Mouse (Mus musculus): Measurements from ENCODE around the gene Plrg1. TPM values are rescaled to one million over a fixed set of nuclear protein-coding genes. Genes with fewer than 3 reads are reported as not detected.
A peak's percentile ranks its signal among the peaks of the same experiment; 100 is the strongest.

The Plrg1 gene
- 95.2 and 109 TPM in 2 replicates for polyA plus RNA-seq (2014; fragmentation: Nextera tagmentation; extraction: Ambion mirVana)

DNA sequence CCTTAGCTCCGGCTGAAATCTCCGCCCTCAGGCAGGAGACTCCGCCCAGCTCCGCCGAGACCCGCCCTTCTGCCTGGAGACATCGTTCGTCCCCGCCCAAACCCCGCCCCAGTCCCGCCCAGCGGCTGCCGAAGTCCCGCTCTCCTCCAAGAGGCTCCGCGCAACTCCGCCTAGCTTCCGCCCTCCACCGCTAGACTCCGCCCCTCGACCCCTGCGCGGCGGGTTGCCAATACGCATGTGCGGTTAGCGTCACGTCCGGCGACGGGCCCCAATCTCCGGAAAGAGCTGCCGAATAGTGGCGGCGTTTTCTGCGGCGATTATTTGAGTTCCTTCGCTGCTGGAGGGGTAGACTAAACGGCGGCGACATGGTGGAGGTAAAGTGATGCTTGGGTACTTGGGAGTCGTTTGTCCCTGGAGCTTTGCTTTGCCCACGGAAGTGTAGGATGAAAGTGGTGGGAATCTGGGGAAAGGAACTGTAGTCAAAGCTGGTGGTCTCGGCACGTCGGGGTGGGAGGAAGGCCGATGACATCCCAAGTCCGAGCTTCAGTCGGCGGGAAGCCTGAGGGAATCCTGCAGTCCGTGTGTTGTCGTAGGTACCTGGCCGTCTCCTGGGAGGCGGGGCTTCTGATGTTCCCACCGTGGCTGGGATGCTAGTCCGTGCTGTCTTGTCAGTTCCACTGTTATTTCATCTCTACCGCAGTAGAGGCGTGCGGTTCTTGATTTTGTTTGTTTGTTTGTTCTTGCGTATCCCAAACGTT is at the start of gene Plrg1:
TSS of gene Plrg1 (plus strand) at position 242 of the 758 bp plus-strand sequence.
- Histone ChIP-seq H3K4me2 (replicated peaks; ENCODE audit: low read depth, low read length) (peak within 1 kb of the TSS; percentile 76), H3K27me3 (ENCODE audit: control insufficient read depth, insufficient read depth, low read length) (no peaks in the 10 kb centered on the region), H3K4me3 (ENCODE audit: low read length) (peak within 1 kb of the TSS; percentile 76), H3K27ac (ENCODE audit: low read depth, low read length) (peak within 1 kb of the TSS; percentile 39; the same call in 1 of the 2 replicates), H3K36me3 (ENCODE audit: control insufficient read depth, insufficient read depth, low read length) (peaks cover 30% of the 10 kb centered on the region), H3K9ac (ENCODE audit: low read depth, low read length) (peak within 1 kb of the TSS; percentile 82), H3K4me1 (ENCODE audit: control insufficient read depth, insufficient read depth, low read length) (peaks cover 8% of the 10 kb centered on the region; the same call in 1 of the 2 replicates), H3K9me3 (ENCODE audit: control insufficient read depth, low read length) (no peaks in the 10 kb centered on the region)
- under 1% methylated on average over 60 of the region's 61 CpGs for WGBS
- ATAC-seq (ENCODE audit: low FRiP score, low TSS enrichment), result peak; percentile 99

GRCm38 (mm10) chr3:83007557-83007956 is 47.8 kb upstream of the Plrg1 start, which contains the start of gene Fgg:
TSS of gene Fgg (plus strand) at chr3:83007724.
- 52% methylated on average over 7 of the region's 7 CpGs for WGBS
- H3K4me3 ChIP-seq (ENCODE audit: low read length), result no peak within 1 kb of the TSS
- no peaks in the 10 kb centered on the region for H3K4me1 ChIP-seq (ENCODE audit: control insufficient read depth, insufficient read depth, low read length)
- H3K4me2 ChIP-seq (replicated peaks; ENCODE audit: low read depth, low read length), result no peak within 1 kb of the TSS
- no peak within 1 kb of the TSS for H3K27ac ChIP-seq (ENCODE audit: low read depth, low read length)
- ATAC-seq (ENCODE audit: low FRiP score, low TSS enrichment), result no peak
- H3K9me3 ChIP-seq (ENCODE audit: control insufficient read depth, low read length), result no peaks in the 10 kb centered on the region
- H3K9ac ChIP-seq (ENCODE audit: low read depth, low read length), result no peak within 1 kb of the TSS
- no peaks in the 10 kb centered on the region; the same call in 1 of the 2 replicates for H3K27me3 ChIP-seq (ENCODE audit: control insufficient read depth, insufficient read depth, low read length)
- no peaks in the 10 kb centered on the region for H3K36me3 ChIP-seq (ENCODE audit: control insufficient read depth, insufficient read depth, low read length)

DNA sequence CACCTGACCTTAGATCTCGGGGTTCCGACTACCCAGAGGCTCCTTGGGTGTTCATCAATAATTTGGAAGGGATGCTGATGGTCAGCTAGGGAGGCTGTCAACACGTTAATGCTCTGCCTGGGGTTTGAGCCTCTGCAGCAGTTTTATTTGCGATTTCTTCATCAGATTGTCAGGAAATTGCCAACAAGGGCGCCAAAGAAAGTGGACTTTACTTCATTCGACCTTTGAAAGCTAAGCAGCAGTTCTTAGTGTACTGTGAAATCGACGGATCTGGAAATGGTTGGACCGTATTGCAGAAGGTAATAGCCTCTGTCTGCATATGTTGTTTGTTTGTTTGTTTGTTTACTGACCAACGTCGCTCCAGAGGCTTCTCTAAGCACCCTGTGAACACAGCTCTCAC is 45.0 kb upstream of the Plrg1 start:
- Histone ChIP-seq H3K27ac (ENCODE audit: low read depth, low read length) (no peak overlapping the region), H3K36me3 (ENCODE audit: control insufficient read depth, insufficient read depth, low read length) (no peaks in the 10 kb centered on the region), H3K4me3 (ENCODE audit: low read length) (no peak overlapping the region), H3K9me3 (ENCODE audit: control insufficient read depth, low read length) (no peaks in the 10 kb centered on the region), H3K9ac (ENCODE audit: low read depth, low read length) (no peak overlapping the region), H3K4me2 (replicated peaks; ENCODE audit: low read depth, low read length) (no peak overlapping the region), H3K27me3 (ENCODE audit: control insufficient read depth, insufficient read depth, low read length) (no peaks in the 10 kb centered on the region; the same call in 1 of the 2 replicates), H3K4me1 (ENCODE audit: control insufficient read depth, insufficient read depth, low read length) (no peaks in the 10 kb centered on the region)
- WGBS, result 76% methylated on average over 11 of the region's 11 CpGs
- no peak for ATAC-seq (ENCODE audit: low FRiP score, low TSS enrichment)

- Histone ChIP-seq H3K9me3 (ENCODE audit: control insufficient read depth, low read length) (no peaks in the 10 kb centered on the region), H3K36me3 (ENCODE audit: control insufficient read depth, insufficient read depth, low read length) (no peaks in the 10 kb centered on the region), H3K4me1 (ENCODE audit: control insufficient read depth, insufficient read depth, low read length) (no peaks in the 10 kb centered on the region), H3K27me3 (ENCODE audit: control insufficient read depth, insufficient read depth, low read length) (no peaks in the 10 kb centered on the region; the same call in 1 of the 2 replicates), H3K27ac (ENCODE audit: low read depth, low read length) (no peak overlapping the region), H3K4me2 (replicated peaks; ENCODE audit: low read depth, low read length) (no peak overlapping the region), H3K9ac (ENCODE audit: low read depth, low read length) (no peak overlapping the region), H3K4me3 (ENCODE audit: low read length) (no peak overlapping the region)
- 88% methylated on average over 4 of the region's 4 CpGs for WGBS
- no peak for ATAC-seq (ENCODE audit: low FRiP score, low TSS enrichment)
Observed at GRCm38 (mm10) chr3:83011136-83011535, 44.2 kb upstream of the Plrg1 start.

DNA sequence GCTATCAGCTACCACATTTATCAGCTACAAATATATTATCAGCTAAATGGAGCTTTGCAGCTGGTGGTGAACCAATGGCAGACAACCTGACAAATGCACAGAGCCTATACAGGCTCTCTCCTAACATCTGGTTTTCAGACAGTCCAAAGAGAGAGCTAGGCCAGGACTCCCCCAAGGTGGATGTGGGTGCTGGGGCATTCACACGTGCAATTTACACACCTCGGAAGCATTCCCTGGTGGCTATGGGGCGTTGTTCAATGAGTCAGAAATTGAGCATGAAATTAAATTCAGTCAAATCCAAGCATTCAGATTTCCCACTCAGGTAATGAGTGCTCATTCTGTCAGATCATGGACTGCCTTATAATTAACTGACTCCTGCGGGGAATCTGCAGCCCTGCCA is 43.8 kb upstream of the Plrg1 start:
- H3K9me3 ChIP-seq (ENCODE audit: control insufficient read depth, low read length), result no peaks in the 10 kb centered on the region
- no peak overlapping the region for H3K9ac ChIP-seq (ENCODE audit: low read depth, low read length)
- H3K4me2 ChIP-seq (replicated peaks; ENCODE audit: low read depth, low read length), result no peak overlapping the region
- no peak overlapping the region for H3K4me3 ChIP-seq (ENCODE audit: low read length)
- ATAC-seq (ENCODE audit: low FRiP score, low TSS enrichment), result no peak
- H3K4me1 ChIP-seq (ENCODE audit: control insufficient read depth, insufficient read depth, low read length), result no peaks in the 10 kb centered on the region
- H3K27me3 ChIP-seq (ENCODE audit: control insufficient read depth, insufficient read depth, low read length), result no peaks in the 10 kb centered on the region; the same call in 1 of the 2 replicates
- H3K27ac ChIP-seq (ENCODE audit: low read depth, low read length), result no peak overlapping the region
- H3K36me3 ChIP-seq (ENCODE audit: control insufficient read depth, insufficient read depth, low read length), result no peaks in the 10 kb centered on the region
- WGBS, result 73% methylated on average over 4 of the region's 4 CpGs

DNA sequence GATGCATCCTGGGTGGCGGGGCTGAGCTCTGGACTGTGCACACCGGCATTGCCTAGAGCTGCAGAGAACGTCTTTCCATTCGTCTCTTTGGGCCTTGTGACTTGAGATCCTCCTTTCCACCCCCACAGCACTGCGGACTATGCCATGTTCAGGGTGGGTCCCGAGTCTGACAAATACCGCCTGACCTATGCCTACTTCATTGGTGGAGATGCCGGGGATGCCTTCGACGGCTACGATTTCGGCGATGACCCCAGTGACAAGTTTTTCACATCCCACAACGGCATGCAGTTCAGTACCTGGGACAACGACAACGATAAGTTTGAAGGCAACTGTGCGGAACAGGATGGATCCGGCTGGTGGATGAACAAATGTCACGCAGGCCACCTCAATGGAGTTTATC is 42.7 kb upstream of the Plrg1 start:
- H3K9ac ChIP-seq (ENCODE audit: low read depth, low read length), result no peak overlapping the region
- no peaks in the 10 kb centered on the region; the same call in 1 of the 2 replicates for H3K27me3 ChIP-seq (ENCODE audit: control insufficient read depth, insufficient read depth, low read length)
- no peaks in the 10 kb centered on the region for H3K36me3 ChIP-seq (ENCODE audit: control insufficient read depth, insufficient read depth, low read length)
- no peaks in the 10 kb centered on the region for H3K9me3 ChIP-seq (ENCODE audit: control insufficient read depth, low read length)
- H3K27ac ChIP-seq (ENCODE audit: low read depth, low read length), result no peak overlapping the region
- WGBS, result 90% methylated on average over 19 of the region's 19 CpGs
- H3K4me1 ChIP-seq (ENCODE audit: control insufficient read depth, insufficient read depth, low read length), result no peaks in the 10 kb centered on the region
- no peak overlapping the region for H3K4me3 ChIP-seq (ENCODE audit: low read length)
- ATAC-seq (ENCODE audit: low FRiP score, low TSS enrichment), result no peak
- H3K4me2 ChIP-seq (replicated peaks; ENCODE audit: low read depth, low read length), result no peak overlapping the region

DNA sequence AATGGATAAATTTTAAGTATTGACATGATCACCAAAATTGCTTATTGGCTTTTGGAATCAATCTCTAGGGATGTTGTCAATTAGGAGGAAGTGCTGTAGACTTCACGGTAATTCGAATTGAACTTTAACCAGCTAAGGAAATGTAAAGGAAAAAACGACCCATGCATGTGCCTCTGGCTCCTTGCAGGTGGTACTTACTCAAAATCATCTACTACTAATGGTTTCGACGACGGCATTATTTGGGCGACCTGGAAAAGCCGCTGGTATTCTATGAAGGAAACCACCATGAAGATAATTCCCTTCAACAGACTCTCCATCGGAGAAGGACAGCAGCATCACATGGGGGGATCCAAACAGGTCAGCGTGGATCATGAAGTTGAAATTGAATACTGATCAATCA is 41.4 kb upstream of the Plrg1 start:
- 88% methylated on average over 10 of the region's 10 CpGs for WGBS
- Histone ChIP-seq H3K9ac (ENCODE audit: low read depth, low read length) (no peak overlapping the region), H3K27me3 (ENCODE audit: control insufficient read depth, insufficient read depth, low read length) (no peaks in the 10 kb centered on the region; the same call in 1 of the 2 replicates), H3K4me1 (ENCODE audit: control insufficient read depth, insufficient read depth, low read length) (no peaks in the 10 kb centered on the region), H3K4me3 (ENCODE audit: low read length) (no peak overlapping the region), H3K9me3 (ENCODE audit: control insufficient read depth, low read length) (no peaks in the 10 kb centered on the region), H3K27ac (ENCODE audit: low read depth, low read length) (no peak overlapping the region), H3K4me2 (replicated peaks; ENCODE audit: low read depth, low read length) (no peak overlapping the region), H3K36me3 (ENCODE audit: control insufficient read depth, insufficient read depth, low read length) (no peaks in the 10 kb centered on the region)
- no peak for ATAC-seq (ENCODE audit: low FRiP score, low TSS enrichment)

DNA sequence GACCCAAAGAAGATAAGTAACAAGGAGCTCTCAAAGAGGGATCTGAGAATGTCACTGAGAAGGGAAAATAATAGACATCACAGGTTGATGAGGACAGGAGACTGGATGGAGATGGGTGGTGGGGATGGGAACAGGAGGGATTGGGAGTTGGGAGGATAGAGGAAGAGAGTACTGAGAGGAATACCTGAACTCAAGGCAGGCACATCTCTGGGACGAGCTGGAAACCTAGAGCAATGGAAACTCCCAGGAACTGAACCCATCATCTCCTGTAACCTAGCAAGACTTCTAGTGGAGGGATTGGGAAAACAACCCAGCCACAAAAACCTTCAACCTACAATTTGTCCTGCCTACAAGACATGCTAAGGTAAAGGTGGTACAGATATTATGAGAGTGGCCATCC is 39.1 kb upstream of the Plrg1 start:
- WGBS, result 83% methylated on average over 1 of the region's 1 CpGs
- Histone ChIP-seq H3K27ac (ENCODE audit: low read depth, low read length) (no peak overlapping the region), H3K9me3 (ENCODE audit: control insufficient read depth, low read length) (no peaks in the 10 kb centered on the region), H3K4me2 (replicated peaks; ENCODE audit: low read depth, low read length) (no peak overlapping the region), H3K36me3 (ENCODE audit: control insufficient read depth, insufficient read depth, low read length) (no peaks in the 10 kb centered on the region), H3K4me3 (ENCODE audit: low read length) (no peak overlapping the region), H3K4me1 (ENCODE audit: control insufficient read depth, insufficient read depth, low read length) (no peaks in the 10 kb centered on the region), H3K9ac (ENCODE audit: low read depth, low read length) (no peak overlapping the region), H3K27me3 (ENCODE audit: control insufficient read depth, insufficient read depth, low read length) (no peaks in the 10 kb centered on the region; the same call in 1 of the 2 replicates)
- no peak for ATAC-seq (ENCODE audit: low FRiP score, low TSS enrichment)

GRCm38 (mm10) chr3:83020387-83020786 is 34.9 kb upstream of the Plrg1 start:
- 79% methylated on average over 2 of the region's 2 CpGs for whole genome bisulfite sequencing
- Histone ChIP-seq H3K9me3 (ENCODE audit: control insufficient read depth, low read length) (no peaks in the 10 kb centered on the region), H3K36me3 (ENCODE audit: control insufficient read depth, insufficient read depth, low read length) (no peaks in the 10 kb centered on the region), H3K4me3 (ENCODE audit: low read length) (no peak overlapping the region), H3K4me1 (ENCODE audit: control insufficient read depth, insufficient read depth, low read length) (no peaks in the 10 kb centered on the region), H3K9ac (ENCODE audit: low read depth, low read length) (no peak overlapping the region), H3K4me2 (replicated peaks; ENCODE audit: low read depth, low read length) (no peak overlapping the region), H3K27me3 (ENCODE audit: control insufficient read depth, insufficient read depth, low read length) (no peaks in the 10 kb centered on the region), H3K27ac (ENCODE audit: low read depth, low read length) (no peak overlapping the region)
- no peak for ATAC-seq (ENCODE audit: low FRiP score, low TSS enrichment)

Measured in kidney, embryonic 14.5 days (tissue).